12 mouse cellular contexts compared by ENCODE assay signal in genomic region chr4:83265926-83266692, GRCm38 (mm10). TPM values are rescaled to one million over a fixed set of nuclear protein-coding genes. Genes with fewer than 3 reads are reported as not detected.
A peak's percentile ranks its signal among the peaks of the same experiment; 100 is the strongest.
DNase-seq lines count a peak whose midpoint lies in the region; ATAC-seq and TF ChIP-seq lines count a peak whose summit lies in the region.
"Had no signal": no experiment of that assay in that cellular context is flagged by ENCODE, and none has a peak within 500 bp of the region (broad histone marks: within the 10 kb centered on the region; RNA-seq: fewer than 3 reads in every experiment).

No protein-coding gene starts in this region.

- peak; percentile 39 for ATAC-seq in megakaryocyte progenitor cell, adult 5-6 weeks (replicated peaks; ENCODE audit: poor library complexity)

- TF ChIP-seq CTCF in layer of hippocampus, adult 2 months (conservative IDR thresholded peaks at IDR 0.05), result peak; percentile 16; the same call in 1 of the 2 replicates
- TF ChIP-seq CTCF in E14TG2a.4 (conservative IDR thresholded peaks at IDR 0.05; ENCODE audit: low read length), result no peak

- DNase-seq in layer of hippocampus, adult 2 months (ENCODE audit: low spot score in 2 of 2), result no peak
- DNase-seq in layer of hippocampus, postnatal 10 days (ENCODE audit: low spot score in 2 of 2), result no peak
- peak; percentile 61 for DNase-seq in brain, adult 2 months (ENCODE audit: low read depth, low spot score)
- no peak for DNase-seq in urinary bladder, postnatal 36 days (ENCODE audit: low spot score in 2 of 2)
- DNase-seq in adrenal gland, adult (ENCODE audit: inconsistent age in 2 of 2, low spot score in 1 of 2), result no peak
- no peak for DNase-seq in left cerebral cortex, adult 18-20 months (ENCODE audit: low spot score in 2 of 2)
- DNase-seq: heart, postnatal 36 days; kidney, postnatal 4 days; right cerebral cortex, postnatal 4 days; thymus, postnatal 4 days had no signal

- H3K4me3 ChIP-seq in layer of hippocampus, adult 2 months, result no peak overlapping the region
- peak overlapping the region; percentile 74 for H3K4me3 ChIP-seq in E14TG2a.4 (replicated peaks; ENCODE audit: low read length)

- H3K4me1 ChIP-seq in E14TG2a.4 (replicated peaks; ENCODE audit: low read depth, low read length), result peaks cover 84% of the 10 kb centered on the region

- H3K27me3 ChIP-seq in E14TG2a.4 (ENCODE audit: insufficient read depth, low read length), result no peaks in the 10 kb centered on the region

- peaks cover 67% of the 10 kb centered on the region for H3K36me3 ChIP-seq in E14TG2a.4 (ENCODE audit: insufficient read depth, low read length)

- H3K27ac ChIP-seq in layer of hippocampus, adult 2 months, result no peak overlapping the region

- H3K9me3 ChIP-seq in E14TG2a.4 (ENCODE audit: low read length), result no peaks in the 10 kb centered on the region

RNA-seq across cellular contexts. Expression of gene Ttc39b, which starts 57.9 kb away (rescaled TPM):
- 10 to 100 TPM; 34.6 to 37.0 TPM for total RNA-seq in layer of hippocampus, adult 2 months (2021)
- total RNA-seq in layer of hippocampus, postnatal 10 days (2021), result 10 to 100 TPM; 26.1 to 28.9 TPM
- 1.9 and 2.9 TPM in 2 replicates for total RNA-seq in megakaryocyte progenitor cell, adult 5-6 weeks (2015)
- total RNA-seq in megakaryocyte progenitor cell, adult 5-6 weeks (2017), result 1.00 and 3.3 TPM in 2 replicates
- 10 to 100 TPM; 65.1 to 69.9 TPM for total RNA-seq in left cerebral cortex, adult 18-20 months (2021)

Comparison
In these comparisons a context has a peak if more than half of its experiments do, and no peak if none do; other contexts are left out.
1. RNA of gene Ttc39b, which starts 57.9 kb away (total RNA-seq): 65.1 to 69.9 TPM in left cerebral cortex, adult 18-20 months, 34.6 to 37.0 TPM in layer of hippocampus, adult 2 months and 26.1 to 28.9 TPM in layer of hippocampus, postnatal 10 days; 1.00 to 3.3 TPM in megakaryocyte progenitor cell, adult 5-6 weeks; every median in the first group is over 4 times any median in the second.